8 mouse cellular contexts compared by ENCODE assay signal in the genomic region with DNA sequence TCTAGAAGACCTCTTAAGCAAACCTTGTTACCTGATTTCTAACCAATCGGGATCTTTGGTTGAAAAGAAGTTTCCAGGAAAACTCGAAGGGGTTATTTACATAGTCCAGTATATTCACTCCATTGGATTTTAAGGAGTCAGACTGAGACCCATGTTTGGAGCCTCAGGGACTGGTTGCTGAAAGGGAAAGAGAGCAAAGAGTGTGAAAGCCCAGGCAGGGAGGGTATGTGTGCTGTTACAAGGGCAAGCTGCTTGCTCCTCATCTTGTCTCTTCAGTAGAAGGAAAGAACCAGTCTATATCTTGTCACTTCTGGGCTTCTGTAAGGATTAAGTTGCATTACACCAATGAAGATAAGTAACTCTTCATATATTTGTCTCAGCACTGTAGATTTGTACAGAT. TPM values are rescaled to one million over a fixed set of nuclear protein-coding genes. Genes with fewer than 3 reads are reported as not detected.
DNase-seq lines count a peak whose midpoint lies in the region; ATAC-seq and TF ChIP-seq lines count a peak whose summit lies in the region.

No protein-coding gene starts in this region.

- no peak for ATAC-seq in forebrain, embryonic 13.5 days
- ATAC-seq in liver, embryonic 15.5 days (ENCODE audit: insufficient read depth), result no peak

- WGBS in forebrain, embryonic 13.5 days, result 12% methylated on average over 2 of the region's 2 CpGs
- WGBS in liver, embryonic 15.5 days (ENCODE audit: insufficient replicate concordance), result 8% methylated on average over 2 of the region's 2 CpGs

- peak overlapping the region; percentile 75 for H3K4me2 ChIP-seq in forebrain, embryonic 13.5 days
- H3K4me2 ChIP-seq in liver, embryonic 15.5 days, result peak overlapping the region; percentile 85

- peak overlapping the region; percentile 92 for H3K9ac ChIP-seq in forebrain, embryonic 13.5 days
- peak overlapping the region; percentile 85 for H3K9ac ChIP-seq in liver, embryonic 15.5 days

- H3ac ChIP-seq in C2C12 (ENCODE audit: control insufficient read depth, insufficient read length, low read depth), result peak overlapping the region; percentile 0

- DNase-seq in gastrocnemius, adult 2 months, result no peak
- no peak for DNase-seq in gastrocnemius, postnatal 10 days
- no peak for DNase-seq in spleen, postnatal 36 days (ENCODE audit: low spot score in 2 of 2)
- DNase-seq in layer of hippocampus, adult 18-20 months (ENCODE audit: low spot score in 2 of 2), result no peak
- DNase-seq in urinary bladder, adult 2 months (ENCODE audit: low spot score), result no peak

- H3K27me3 ChIP-seq in C2C12 (ENCODE audit: control insufficient read depth, insufficient read depth, insufficient read length), result no peaks in the 10 kb centered on the region
- no peaks in the 10 kb centered on the region for H3K27me3 ChIP-seq in forebrain, embryonic 13.5 days
- H3K27me3 ChIP-seq in liver, embryonic 15.5 days, result no peaks in the 10 kb centered on the region

- peaks cover 42% of the 10 kb centered on the region for H3K79me2 ChIP-seq in C2C12 (ENCODE audit: control insufficient read depth, insufficient read depth)

- H3K4me1 ChIP-seq in forebrain, embryonic 13.5 days, result peaks cover 16% of the 10 kb centered on the region
- peaks cover 26% of the 10 kb centered on the region for H3K4me1 ChIP-seq in liver, embryonic 15.5 days (replicated peaks)

- peak overlapping the region; percentile 99 for H3K27ac ChIP-seq in gastrocnemius, adult 2 months
- no peak overlapping the region for H3K27ac ChIP-seq in forebrain, embryonic 13.5 days
- H3K27ac ChIP-seq in liver, embryonic 15.5 days (replicated peaks), result peak overlapping the region; percentile 92

- no peaks in the 10 kb centered on the region for H3K9me3 ChIP-seq in forebrain, embryonic 13.5 days (replicated peaks)
- H3K9me3 ChIP-seq in liver, embryonic 15.5 days (replicated peaks), result no peaks in the 10 kb centered on the region

- peak overlapping the region; percentile 82 for H3K4me3 ChIP-seq in gastrocnemius, adult 2 months
- H3K4me3 ChIP-seq in C2C12 (ENCODE audit: insufficient read depth, poor library complexity, severe bottlenecking), result peak overlapping the region; percentile 49
- peak overlapping the region; percentile 90 for H3K4me3 ChIP-seq in forebrain, embryonic 13.5 days
- H3K4me3 ChIP-seq in liver, embryonic 15.5 days (replicated peaks), result peak overlapping the region; percentile 89

- no peak for TF ChIP-seq CTCF in gastrocnemius, adult 2 months (IDR thresholded peaks at IDR 0.05)
- TF ChIP-seq CTCF in C2C12 (IDR thresholded peaks at IDR 0.05; ENCODE audit: control insufficient read depth, insufficient read depth, insufficient read length), result no peak

- H3K79me3 ChIP-seq in C2C12 (ENCODE audit: low read depth), result peaks cover 5% of the 10 kb centered on the region

- H3K36me3 ChIP-seq in C2C12 (ENCODE audit: control insufficient read depth, insufficient read depth), result no peaks in the 10 kb centered on the region
- H3K36me3 ChIP-seq in forebrain, embryonic 13.5 days (ENCODE audit: poor library complexity, severe bottlenecking), result no peaks in the 10 kb centered on the region
- H3K36me3 ChIP-seq in liver, embryonic 15.5 days (replicated peaks), result no peaks in the 10 kb centered on the region

- intact Hi-C loops in gastrocnemius, adult 2 months (cut with DNase I), result no loop called here

TF ChIP-seq in C2C12, 6 proteins besides CTCF, POLR2A, EP300 and RAD21:
- TF ChIP-seq CEBPB (IDR thresholded peaks at IDR 0.05; ENCODE audit: low read depth), result no peak
- no peak for TF ChIP-seq USF1 (IDR thresholded peaks at IDR 0.05; ENCODE audit: low read depth)
- TF ChIP-seq MYOG (IDR thresholded peaks at IDR 0.05; ENCODE audit: control insufficient read depth, extremely low read depth, insufficient read length), result no peak
- no peak for TF ChIP-seq MYOD1 (IDR thresholded peaks at IDR 0.05; ENCODE audit: control insufficient read depth, insufficient read length, low read depth)
- TF ChIP-seq FOSL1 (IDR thresholded peaks at IDR 0.05; ENCODE audit: insufficient read depth, low read length, poor library complexity, severe bottlenecking), result no peak
- TF ChIP-seq MAX (IDR thresholded peaks at IDR 0.05), result no peak

RNA-seq across cellular contexts. Expression of gene Myo9a, which starts 1.3 kb away (rescaled TPM):
- total RNA-seq in gastrocnemius, adult 2 months (2021), result 10 to 100 TPM in 1 of 2 experiments, 1 to 10 TPM in 1; 9.3 to 10.7 TPM
- 10 to 100 TPM; 14.9 to 24.5 TPM for total RNA-seq in gastrocnemius, postnatal 10 days (2021)
- 2.5 TPM for polyA plus RNA-seq in C2C12 (2012; fragmentation: generic; extraction: Trizol)
- 19.2 and 21.7 TPM in 2 replicates for polyA plus RNA-seq in forebrain, embryonic 13.5 days (2015; fragmentation: Nextera tagmentation; extraction: Ambion mirVana)
- polyA plus RNA-seq in liver, embryonic 15.5 days (2015; fragmentation: Nextera tagmentation; extraction: Ambion mirVana), result 3.1 and 3.4 TPM in 2 replicates
- total RNA-seq in layer of hippocampus, adult 18-20 months (2021), result 10 to 100 TPM; 58.2 to 65.6 TPM
- 9.2 and 9.6 TPM in 2 replicates for polyA plus RNA-seq in urinary bladder, adult 2 months (2012; rRNA removed)

RNA-seq across cellular contexts. Expression of gene Senp8, which starts 1.5 kb away (rescaled TPM):
- total RNA-seq in gastrocnemius, adult 2 months (2021), result 10 to 100 TPM in 1 of 2 experiments, 1 to 10 TPM in 1; 9.1 to 13.4 TPM
- 1 to 10 TPM; 6.5 to 8.5 TPM for total RNA-seq in gastrocnemius, postnatal 10 days (2021)
- polyA plus RNA-seq in C2C12 (2012; fragmentation: generic; extraction: Trizol), result 2.1 TPM
- polyA plus RNA-seq in forebrain, embryonic 13.5 days (2015; fragmentation: Nextera tagmentation; extraction: Ambion mirVana), result 12.4 and 13.1 TPM in 2 replicates
- polyA plus RNA-seq in liver, embryonic 15.5 days (2015; fragmentation: Nextera tagmentation; extraction: Ambion mirVana), result 3.0 and 3.9 TPM in 2 replicates
- total RNA-seq in layer of hippocampus, adult 18-20 months (2021), result 10 to 100 TPM; 10.1 to 14.3 TPM
- 6.5 and 7.0 TPM in 2 replicates for polyA plus RNA-seq in urinary bladder, adult 2 months (2012; rRNA removed)
